Mouse (Mus musculus) MEL (cell line): ENCODE results near the gene Gfod1. TPM values are rescaled to one million over a fixed set of nuclear protein-coding genes. Genes with fewer than 3 reads are reported as not detected.

Experiments used
- DNase-seq: peaks from one replicate; pipeline ENCODE4 v3.0.0; 2011; ENCODE audit warnings: low read depth, low spot score
- H3K27ac ChIP-seq: 2 replicates; pipeline ENCODE4 v1.5.1; 2012; ENCODE audit warnings: low read depth, mild to moderate bottlenecking, control low read depth, low read length, moderate library complexity; ENCODE audit not compliant: control insufficient read depth
- H3K27me3 ChIP-seq, 2 experiments: fragments of 150-350 bp in 1 of 2; sonication (generic) in 1 of 2; 2 replicates each; pipeline ENCODE4 v1.6.1; 2012; ENCODE audit warnings: low read length in 2 of 2, mild to moderate bottlenecking in 2 of 2, improper control_type of control experiment in 1 of 2, moderate library complexity in 1 of 2; ENCODE audit not compliant: insufficient read depth in 2 of 2, control insufficient read depth in 1 of 2
- H3K36me3 ChIP-seq, 2 experiments: 2 replicates each; pipeline ENCODE4 v1.6.1; 2012 to 2014; ENCODE audit warnings: low read length in 2 of 2, improper control_type of control experiment in 1 of 2, inconsistent platforms in 1 of 2, mild to moderate bottlenecking in 1 of 2; ENCODE audit not compliant: insufficient read depth in 2 of 2, control insufficient read depth in 1 of 2
- H3K4me1 ChIP-seq, 2 experiments: fragments of 150-350 bp in 1 of 2; sonication (generic) in 1 of 2; 2 replicates each; pipeline ENCODE4 v1.6.1; 2012; ENCODE audit warnings: low read length in 2 of 2, improper control_type of control experiment in 1 of 2, mild to moderate bottlenecking in 1 of 2; ENCODE audit not compliant: insufficient read depth in 2 of 2, control insufficient read depth in 1 of 2
- H3K4me3 ChIP-seq, 2 experiments: fragments of 150-350 bp in 1 of 2; sonication (generic) in 1 of 2; 2 replicates each; pipeline ENCODE4 v1.5.1; 2012; ENCODE audit warnings: low read depth in 2 of 2, low read length in 2 of 2, mild to moderate bottlenecking in 2 of 2, moderate library complexity in 2 of 2, control low read depth in 1 of 2, improper control_type of control experiment in 1 of 2; ENCODE audit not compliant: control insufficient read depth in 1 of 2, insufficient read depth in 1 of 2
- H3K79me2 ChIP-seq: 2 replicates; pipeline ENCODE4 v1.6.1; 2012; ENCODE audit warnings: mild to moderate bottlenecking, low read length, moderate library complexity; ENCODE audit not compliant: control insufficient read depth, poor library complexity, insufficient read depth
- H3K9ac ChIP-seq: 2 replicates; pipeline ENCODE4 v1.6.1; 2012; ENCODE audit warnings: low read depth, mild to moderate bottlenecking, control low read depth, low read length, moderate library complexity; ENCODE audit not compliant: control insufficient read depth, poor library complexity, severe bottlenecking
- H3K9me3 ChIP-seq: fragments of 150-350 bp; sonication (generic); replicated peaks from 2 replicates; pipeline ENCODE4 v1.6.1; 2012; ENCODE audit warnings: mild to moderate bottlenecking, low read length, improper control_type of control experiment, moderate library complexity; ENCODE audit not compliant: insufficient read depth
- BHLHE40 ChIP-seq: IDR thresholded peaks from 2 replicates; pipeline ENCODE4 v1.6.1; 2012; ENCODE audit warnings: low read depth, mild to moderate bottlenecking, inconsistent platforms, low read length, improper control_type of control experiment, borderline replicate concordance
- CHD1 ChIP-seq: IDR thresholded peaks from 2 replicates; pipeline ENCODE4 v1.6.1; 2012; ENCODE audit warnings: low read depth, mild to moderate bottlenecking, inconsistent platforms, low read length, improper control_type of control experiment
- CHD2 ChIP-seq: IDR thresholded peaks from 2 replicates; pipeline ENCODE4 v1.6.1; 2011; ENCODE audit warnings: low read length, improper control_type of control experiment
- CTCF ChIP-seq, 3 experiments: IDR thresholded peaks in 2 of 3; conservative IDR thresholded peaks in 1 of 3; 2 replicates each; pipeline ENCODE4 v1.5.1; 2011 to 2012; ENCODE audit warnings: low read length in 3 of 3, low read depth in 2 of 3, mild to moderate bottlenecking in 2 of 3, improper control_type of control experiment in 1 of 3, inconsistent platforms in 1 of 3, mixed read lengths in 1 of 3, moderate library complexity in 1 of 3; ENCODE audit not compliant: control insufficient read depth in 1 of 3, insufficient read depth in 1 of 3, poor library complexity in 1 of 3, severe bottlenecking in 1 of 3
- E2F4 ChIP-seq: IDR thresholded peaks from 2 replicates; pipeline ENCODE4 v1.6.1; 2011; ENCODE audit warnings: low read depth, low read length, improper control_type of control experiment, borderline replicate concordance
- ELF1 ChIP-seq: IDR thresholded peaks from 2 replicates; pipeline ENCODE4 v1.6.1; 2014; ENCODE audit warnings: low read depth, mild to moderate bottlenecking, inconsistent platforms, low read length, improper control_type of control experiment, moderate library complexity
- GABPA ChIP-seq: IDR thresholded peaks from 2 replicates; pipeline ENCODE4 v1.6.1; 2012; ENCODE audit warnings: low read depth, mild to moderate bottlenecking, inconsistent platforms, low read length, improper control_type of control experiment, moderate library complexity
- HCFC1 ChIP-seq: IDR thresholded peaks from 2 replicates; pipeline ENCODE4 v1.6.1; 2012; ENCODE audit warnings: low read depth, mild to moderate bottlenecking, inconsistent platforms, low read length, improper control_type of control experiment, moderate library complexity
- MAFK ChIP-seq: IDR thresholded peaks from 2 replicates; pipeline ENCODE4 v1.6.1; 2011; ENCODE audit warnings: low read depth, mild to moderate bottlenecking, low read length, improper control_type of control experiment, borderline replicate concordance
- MEF2A ChIP-seq: IDR thresholded peaks from 2 replicates; pipeline ENCODE4 v1.6.1; 2014; ENCODE audit warnings: low read depth, mild to moderate bottlenecking, inconsistent platforms, low read length, improper control_type of control experiment; ENCODE audit not compliant: poor library complexity, insufficient replicate concordance, severe bottlenecking; ENCODE audit errors: extremely low read depth
- MYC ChIP-seq: IDR thresholded peaks from 2 replicates; pipeline ENCODE4 v1.6.1; 2011; ENCODE audit warnings: low read depth, mild to moderate bottlenecking, low read length, improper control_type of control experiment, moderate library complexity
- NELFE ChIP-seq: IDR thresholded peaks from 2 replicates; pipeline ENCODE4 v1.6.1; 2011; ENCODE audit warnings: low read depth, low read length, improper control_type of control experiment
- NRF1 ChIP-seq: IDR thresholded peaks from 2 replicates; pipeline ENCODE4 v1.6.1; 2014; ENCODE audit warnings: low read depth, mild to moderate bottlenecking, inconsistent platforms, low read length, improper control_type of control experiment, moderate library complexity; ENCODE audit not compliant: poor library complexity, insufficient read depth, severe bottlenecking
- POLR2A ChIP-seq, 2 experiments: IDR thresholded peaks; 2 replicates each; pipeline ENCODE4 v1.6.1; 2011 to 2012; ENCODE audit warnings: low read length in 2 of 2, mild to moderate bottlenecking in 2 of 2, control low read depth in 1 of 2, improper control_type of control experiment in 1 of 2, low read depth in 1 of 2, moderate library complexity in 1 of 2; ENCODE audit not compliant: control insufficient read depth in 1 of 2, insufficient read depth in 1 of 2, poor library complexity in 1 of 2
- POLR2AphosphoS5 ChIP-seq: IDR thresholded peaks from 2 replicates; pipeline ENCODE4 v1.6.1; 2012; ENCODE audit warnings: low read depth, borderline replicate concordance, mild to moderate bottlenecking, inconsistent platforms, low read length, moderate library complexity, mixed read lengths
- SIN3A ChIP-seq: IDR thresholded peaks from 2 replicates; pipeline ENCODE4 v1.6.1; 2012; ENCODE audit warnings: low read length, improper control_type of control experiment, inconsistent platforms
- TAL1 ChIP-seq: IDR thresholded peaks from 2 replicates; pipeline ENCODE4 v1.6.1; 2012; ENCODE audit warnings: mild to moderate bottlenecking, inconsistent platforms, low read length, moderate library complexity, mixed read lengths
- TCF12 ChIP-seq: IDR thresholded peaks from 2 replicates; pipeline ENCODE4 v1.6.1; 2014; ENCODE audit warnings: low read depth, mild to moderate bottlenecking, inconsistent platforms, low read length, improper control_type of control experiment, moderate library complexity
- UBTF ChIP-seq: IDR thresholded peaks from 2 replicates; pipeline ENCODE4 v1.6.1; 2012; ENCODE audit warnings: low read depth, mild to moderate bottlenecking, inconsistent platforms, low read length, improper control_type of control experiment, moderate library complexity, borderline replicate concordance; ENCODE audit not compliant: insufficient read depth
- USF2 ChIP-seq, 2 experiments: IDR thresholded peaks; 2 replicates each; pipeline ENCODE4 v1.6.1; 2011 to 2012; ENCODE audit warnings: improper control_type of control experiment in 2 of 2, low read length in 2 of 2, borderline replicate concordance in 1 of 2, inconsistent platforms in 1 of 2, low read depth in 1 of 2, mild to moderate bottlenecking in 1 of 2; ENCODE audit not compliant: insufficient read depth in 1 of 2
- ZC3H11A ChIP-seq: IDR thresholded peaks from 2 replicates; pipeline ENCODE4 v1.6.1; 2012; ENCODE audit warnings: low read depth, mild to moderate bottlenecking, inconsistent platforms, low read length, improper control_type of control experiment
- ZKSCAN1 ChIP-seq: IDR thresholded peaks from 2 replicates; pipeline ENCODE4 v1.6.1; 2012; ENCODE audit warnings: low read depth, mild to moderate bottlenecking, inconsistent platforms, low read length, improper control_type of control experiment, moderate library complexity
- ZMIZ1 ChIP-seq: IDR thresholded peaks from 2 replicates; pipeline ENCODE4 v1.6.1; 2012; ENCODE audit warnings: low read depth, mild to moderate bottlenecking, inconsistent platforms, low read length, improper control_type of control experiment, moderate library complexity
- polyA plus RNA-seq, 2 experiments: library from polyadenylated mRNA; stranded (reverse) in 1 of 2; unstranded in 1 of 2; fragments of >175 nt in 1 of 2; fragments of >200 nt in 1 of 2; gene quantifications; 2 replicates each; pipeline versions ENCODE4 v1.2.1 to v1.2.4; 2012; ENCODE audit warnings: low replicate concordance in 2 of 2, low read depth in 1 of 2; ENCODE audit not compliant: insufficient read length in 2 of 2, insufficient read depth in 1 of 2, missing spikeins in 1 of 2
- total RNA-seq: library from RNA; depleted of rRNA; stranded (reverse); fragments of 300-350 nt; gene quantifications from 2 replicates; pipeline ENCODE4 v1.2.3, GENCODE M21; 2012

Gfod1 gene
- total and polyA plus RNA-seq, 3 experiments: 0.27 to 0.93 TPM; not detected in 1

GRCm38 (mm10) chr13:43251391-43251790 is 52.6 kb downstream of the Gfod1 start:
- DNase-seq: no peak
- Histone ChIP-seq H3K9ac (no peak overlapping the region), H3K79me2 (no peaks in the 10 kb centered on the region), H3K4me3 (no peak overlapping the region), H3K4me1 (no peaks in the 10 kb centered on the region), H3K36me3 (no peaks in the 10 kb centered on the region), H3K9me3 (no peaks in the 10 kb centered on the region), H3K27ac (no peak overlapping the region), H3K27me3 (no peaks in the 10 kb centered on the region)
- TF ChIP-seq ZMIZ1: no peak
- no peak for TF ChIP-seq POLR2AphosphoS5
- no peak for TF ChIP-seq HCFC1
- TF ChIP-seq NELFE: no peak
- TF ChIP-seq E2F4: no peak
- TF ChIP-seq POLR2A (IDR thresholded peaks at IDR 0.05; ENCODE audit: control insufficient read depth in 1 of 2, insufficient read depth in 1 of 2, low read depth in 1 of 2, low read length in 2 of 2, poor library complexity in 1 of 2): no peak
- no peak for TF ChIP-seq MYC
- no peak for TF ChIP-seq ZC3H11A

DNA sequence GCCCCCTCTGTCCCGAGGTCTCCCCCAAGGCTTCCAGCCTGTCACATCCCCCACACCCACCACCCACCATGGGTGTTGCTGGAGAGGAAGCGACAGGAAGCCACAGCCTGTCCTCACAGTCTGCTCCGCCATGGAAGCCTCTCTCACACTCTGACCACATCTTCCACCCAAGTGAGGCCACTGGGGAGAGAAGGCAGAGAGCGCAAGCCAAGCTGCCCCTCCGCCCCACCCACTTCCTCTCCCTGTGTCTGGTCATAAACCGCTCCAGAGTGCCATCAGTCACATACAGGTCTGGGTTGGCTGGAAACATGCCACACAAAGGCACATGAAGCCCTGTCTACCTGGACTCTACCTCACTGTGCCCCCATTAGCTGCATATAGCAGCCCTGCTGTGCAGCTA is 53.3 kb downstream of the Gfod1 start:
- no peak for DNase-seq
- H3K27ac ChIP-seq: no peak overlapping the region
- H3K9ac ChIP-seq: no peak overlapping the region
- H3K27me3 ChIP-seq: no peaks in the 10 kb centered on the region
- H3K4me1 ChIP-seq: no peaks in the 10 kb centered on the region
- no peak overlapping the region for H3K4me3 ChIP-seq
- H3K9me3 ChIP-seq: no peaks in the 10 kb centered on the region
- TF ChIP-seq BHLHE40 (no peak), POLR2AphosphoS5 (no peak), MEF2A (no peak), HCFC1 (no peak), USF2 (IDR thresholded peaks at IDR 0.05; ENCODE audit: borderline replicate concordance in 1 of 2, insufficient read depth in 1 of 2, low read depth in 1 of 2, low read length in 2 of 2) (no peak), CHD1 (no peak), CHD2 (no peak), TAL1 (no peak), MYC (no peak)
- TF ChIP-seq, all 39 proteins: peak for 0
- Histone ChIP-seq H3K36me3 (no peaks in the 10 kb centered on the region), H3K79me2 (no peaks in the 10 kb centered on the region)

DNA sequence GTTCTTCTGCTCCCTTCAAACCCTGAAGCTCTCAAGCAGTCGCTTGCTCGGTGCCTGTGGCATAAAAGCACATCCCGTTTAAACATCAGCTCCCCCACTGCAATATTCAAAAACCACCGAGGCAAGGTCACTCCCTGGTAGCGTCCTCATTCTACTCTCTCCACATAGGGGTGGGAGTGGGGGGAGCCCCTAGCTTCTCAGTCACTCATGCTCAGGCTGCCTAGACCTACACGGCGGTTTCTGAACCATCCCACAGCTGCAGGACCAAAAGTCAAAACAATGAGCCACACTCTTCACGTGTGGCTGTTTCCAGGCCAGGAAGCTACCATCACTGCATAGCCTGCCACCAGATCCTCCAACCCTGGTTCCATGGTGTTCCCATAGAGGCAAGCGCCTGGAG is 53.9 kb downstream of the Gfod1 start:
- Histone ChIP-seq H3K27me3 (no peaks in the 10 kb centered on the region), H3K27ac (no peak overlapping the region), H3K36me3 (no peaks in the 10 kb centered on the region), H3K79me2 (no peaks in the 10 kb centered on the region), H3K4me1 (no peaks in the 10 kb centered on the region; a peak in 1 of 4 replicates), H3K9me3 (no peaks in the 10 kb centered on the region), H3K4me3 (no peak overlapping the region), H3K9ac (no peak overlapping the region)
- TF ChIP-seq HCFC1 (no peak), CHD2 (no peak), ZKSCAN1 (no peak), UBTF (no peak), MAFK (no peak), GABPA (no peak), ELF1 (no peak), TCF12 (no peak), BHLHE40 (no peak), CTCF (IDR thresholded peaks at IDR 0.05 in 2 of 3, conservative IDR thresholded peaks at IDR 0.05 in 1 of 3; ENCODE audit: control insufficient read depth in 1 of 3, insufficient read depth in 1 of 3, low read depth in 2 of 3, low read length in 3 of 3, poor library complexity in 1 of 3, severe bottlenecking in 1 of 3) (no peak), SIN3A (no peak), USF2 (IDR thresholded peaks at IDR 0.05; ENCODE audit: borderline replicate concordance in 1 of 2, insufficient read depth in 1 of 2, low read depth in 1 of 2, low read length in 2 of 2) (no peak), E2F4 (no peak), MEF2A (no peak), TAL1 (no peak), NRF1 (no peak)
- no peak for DNase-seq
